18 mouse cellular contexts compared by ENCODE assay signal in the genomic region with DNA sequence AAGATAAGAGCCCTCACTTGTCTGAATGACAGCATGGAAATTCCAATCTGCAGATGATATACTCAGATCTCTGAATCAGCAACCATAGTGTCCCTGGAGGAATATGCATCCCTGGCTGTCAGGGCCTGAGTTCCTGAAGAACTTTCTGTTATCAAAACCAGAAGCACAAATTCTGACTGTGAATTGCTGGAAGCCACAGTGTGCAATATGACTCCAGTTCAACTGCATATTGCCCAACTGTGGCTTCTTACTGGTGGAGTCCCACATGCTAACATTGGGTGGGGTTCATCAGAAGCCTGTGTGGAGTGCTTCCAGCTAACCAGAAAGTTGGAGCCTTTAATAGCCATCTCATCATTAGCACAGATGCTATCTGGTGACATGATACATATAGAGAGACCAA.
DNase-seq lines count a peak whose midpoint lies in the region; ATAC-seq and TF ChIP-seq lines count a peak whose summit lies in the region.
"Had no signal": no experiment of that assay in that cellular context is flagged by ENCODE, and none has a peak within 500 bp of the region (broad histone marks: within the 10 kb centered on the region; RNA-seq: fewer than 3 reads in every experiment).

No protein-coding gene starts in this region.

- H3K4me1 ChIP-seq in embryonic facial prominence, embryonic 15.5 days: no peaks in the 10 kb centered on the region
- H3K4me1 ChIP-seq: forebrain, embryonic 13.5 days; heart, embryonic 10.5 days had no signal

- peak; percentile 21 for DNase-seq in gastrocnemius, adult 2 months
- DNase-seq in gastrocnemius, postnatal 10 days: no peak
- DNase-seq in urinary bladder, postnatal 4 days (ENCODE audit: low spot score in 2 of 2): no peak
- no peak for DNase-seq in adrenal gland, adult 2 months
- DNase-seq: adrenal gland, postnatal 25 days; cerebellum, adult 18-20 months; cerebellum, postnatal 10 days; forebrain, postnatal 0 days; heart, postnatal 10 days; kidney, adult 8-10 months had no signal

- TF ChIP-seq CTCF in gastrocnemius, adult 2 months (IDR thresholded peaks at IDR 0.05): no peak
- no peak for TF ChIP-seq CTCF in C2C12 (IDR thresholded peaks at IDR 0.05; ENCODE audit: control insufficient read depth, insufficient read depth, insufficient read length)

- no peaks in the 10 kb centered on the region for H3K27me3 ChIP-seq in C2C12 (ENCODE audit: control insufficient read depth, insufficient read depth, insufficient read length)
- no peaks in the 10 kb centered on the region for H3K27me3 ChIP-seq in embryonic facial prominence, embryonic 15.5 days
- H3K27me3 ChIP-seq: forebrain, embryonic 13.5 days had no signal

- 0 out of 2 replicates have a peak, but pooled peaks have one; percentile 29 for ATAC-seq in embryonic facial prominence, embryonic 15.5 days (ENCODE audit: insufficient number of reproducible peaks, low FRiP score, low TSS enrichment, low read depth)
- ATAC-seq: CD4-positive, CD25-positive, alpha-beta regulatory T cell, adult 4 months; forebrain, embryonic 13.5 days; forebrain, postnatal 0 days; intestine, postnatal 0 days had no signal

- no peak overlapping the region for H3K9ac ChIP-seq in embryonic facial prominence, embryonic 15.5 days
- H3K9ac ChIP-seq: forebrain, embryonic 13.5 days; forebrain, postnatal 0 days; hindbrain, embryonic 14.5 days had no signal

- no peak overlapping the region for H3K4me3 ChIP-seq in gastrocnemius, adult 2 months
- no peak overlapping the region for H3K4me3 ChIP-seq in C2C12 (ENCODE audit: insufficient read depth, poor library complexity, severe bottlenecking)
- no peak overlapping the region for H3K4me3 ChIP-seq in embryonic facial prominence, embryonic 15.5 days (replicated peaks)
- H3K4me3 ChIP-seq: forebrain, embryonic 13.5 days; heart, embryonic 10.5 days had no signal

- peak overlapping the region; percentile 16; the same call in 1 of the 2 replicates for H3K27ac ChIP-seq in gastrocnemius, adult 2 months
- H3K27ac ChIP-seq in embryonic facial prominence, embryonic 15.5 days (replicated peaks): no peak overlapping the region
- H3K27ac ChIP-seq: forebrain, embryonic 13.5 days; heart, embryonic 10.5 days; hindbrain, embryonic 14.5 days had no signal

- H3K36me3 ChIP-seq in C2C12 (ENCODE audit: control insufficient read depth, insufficient read depth): no peaks in the 10 kb centered on the region
- H3K36me3 ChIP-seq in embryonic facial prominence, embryonic 15.5 days: no peaks in the 10 kb centered on the region
- H3K36me3 ChIP-seq: G1E; heart, embryonic 10.5 days had no signal

- intact Hi-C loops in gastrocnemius, adult 2 months (cut with DNase I): no loop called here

- H3K79me3 ChIP-seq in C2C12 (ENCODE audit: low read depth): no peaks in the 10 kb centered on the region

- H3ac ChIP-seq in C2C12 (ENCODE audit: control insufficient read depth, insufficient read length, low read depth): no peak overlapping the region

- H3K79me2 ChIP-seq in C2C12 (ENCODE audit: control insufficient read depth, insufficient read depth): no peaks in the 10 kb centered on the region

- no peaks in the 10 kb centered on the region for H3K9me3 ChIP-seq in embryonic facial prominence, embryonic 15.5 days (replicated peaks)
- H3K9me3 ChIP-seq: forebrain, embryonic 13.5 days; heart, embryonic 10.5 days had no signal

- no peak overlapping the region for H3K4me2 ChIP-seq in embryonic facial prominence, embryonic 15.5 days (replicated peaks)
- H3K4me2 ChIP-seq: forebrain, embryonic 13.5 days; hindbrain, embryonic 14.5 days had no signal

TF ChIP-seq in C2C12, 6 proteins besides CTCF, POLR2A, EP300 and RAD21:
- TF ChIP-seq MYOD1 (IDR thresholded peaks at IDR 0.05; ENCODE audit: control insufficient read depth, insufficient read length, low read depth) (no peak), MYOG (IDR thresholded peaks at IDR 0.05; ENCODE audit: control insufficient read depth, extremely low read depth, insufficient read length) (no peak), MAX (IDR thresholded peaks at IDR 0.05) (no peak), CEBPB (IDR thresholded peaks at IDR 0.05; ENCODE audit: low read depth) (peak; percentile 93), FOSL1 (IDR thresholded peaks at IDR 0.05; ENCODE audit: insufficient read depth, low read length, poor library complexity, severe bottlenecking) (no peak), USF1 (IDR thresholded peaks at IDR 0.05; ENCODE audit: low read depth) (no peak)
